Mouse (Mus musculus) spleen, adult 2 months (tissue): Measurements from ENCODE around the gene Atp10a.

ENCODE experiments used
- CTCF ChIP-seq: fragments of 200-500 bp; IDR thresholded peaks from 2 replicates; pipeline ENCODE4 v1.5.1; 2011; ENCODE audit warnings: mild to moderate bottlenecking, inconsistent platforms; ENCODE audit not compliant: insufficient read depth, insufficient read length, insufficient replicate concordance; ENCODE audit errors: extremely low read depth
- POLR2A ChIP-seq: fragments of 200-500 bp; IDR thresholded peaks from 2 replicates; pipeline ENCODE4 v1.6.1; 2011; ENCODE audit warnings: low read depth, low read length, inconsistent platforms

GRCm38 (mm10) chr7:58660665-58661064 is 4.7 kb downstream of the Atp10a start:
- no peak for TF ChIP-seq POLR2A
- no peak for TF ChIP-seq CTCF
